Mouse (Mus musculus) large intestine, adult 2 months (tissue): Measurements from ENCODE around the gene Top2a. TPM values are rescaled to one million over a fixed set of nuclear protein-coding genes. Genes with fewer than 3 reads are reported as not detected.

Experiments used
- DNase-seq: peaks from one replicate; pipeline ENCODE4 v3.0.0-alpha.2; 2012; ENCODE audit warnings: low read depth, low spot score
- WGBS: fragments of 180-500 bp; shearing (Covaris S2); methylation state at CpG from one replicate; pipeline ENCODE4 v1.1.7; 2018; 5-methylcytosine and 5-hydroxymethylcytosine counted together
- polyA plus RNA-seq: library from polyadenylated mRNA; depleted of rRNA; stranded (reverse); fragments of >200 nt; gene quantifications from 2 replicates; pipeline ENCODE4 v1.2.3, GENCODE M21; 2012

The Top2a gene
- polyA plus RNA-seq, 1 experiment: 25.6 TPM

DNA sequence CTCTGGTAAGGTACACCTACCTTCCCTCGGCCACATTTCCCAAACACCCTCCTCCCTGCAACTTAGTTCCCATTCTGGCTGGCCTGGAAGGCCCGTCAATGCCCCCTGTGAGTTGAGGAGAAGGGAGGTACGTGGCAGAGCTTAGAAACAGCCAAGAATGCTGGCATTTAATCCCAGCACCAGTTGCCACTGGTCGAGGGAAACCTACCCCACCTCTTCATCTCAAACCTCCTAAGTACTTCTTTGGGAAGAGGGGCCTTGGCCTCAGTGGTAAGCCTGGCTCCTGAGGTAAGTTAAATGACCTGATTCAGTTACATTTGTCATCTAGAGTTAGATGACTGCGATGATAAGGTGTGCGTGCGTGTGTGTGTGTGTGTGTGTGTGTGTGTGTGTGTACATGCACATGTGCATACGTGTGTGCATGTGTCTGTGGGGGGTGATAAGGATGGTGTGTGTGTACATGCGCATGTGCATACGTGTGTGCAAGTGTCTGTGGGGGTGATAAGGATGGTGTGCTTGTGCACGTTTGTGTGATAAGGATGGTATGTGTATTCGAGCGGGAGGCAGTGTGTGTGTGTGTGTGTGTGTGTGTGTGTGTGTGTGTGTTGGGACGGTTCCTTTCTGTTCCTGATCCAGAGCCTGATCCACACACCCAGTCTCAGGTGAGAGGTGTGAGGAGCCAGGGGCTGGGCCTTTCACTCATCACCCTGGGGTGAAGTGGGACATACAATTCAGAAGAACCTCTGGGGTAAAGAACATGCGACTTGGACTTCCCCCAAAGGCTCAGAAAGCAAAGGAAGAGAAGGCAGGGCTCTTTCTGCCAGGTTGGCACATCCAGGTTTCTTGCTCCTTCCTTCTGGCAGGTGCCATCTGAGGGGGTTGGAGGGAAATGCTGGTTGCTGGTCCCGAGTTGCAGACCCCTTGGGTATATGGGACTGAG lies 18.1 kb upstream of the Top2a start:
- 55% methylated on average over 16 of the region's 16 CpGs for WGBS
- DNase-seq: no peak

DNA sequence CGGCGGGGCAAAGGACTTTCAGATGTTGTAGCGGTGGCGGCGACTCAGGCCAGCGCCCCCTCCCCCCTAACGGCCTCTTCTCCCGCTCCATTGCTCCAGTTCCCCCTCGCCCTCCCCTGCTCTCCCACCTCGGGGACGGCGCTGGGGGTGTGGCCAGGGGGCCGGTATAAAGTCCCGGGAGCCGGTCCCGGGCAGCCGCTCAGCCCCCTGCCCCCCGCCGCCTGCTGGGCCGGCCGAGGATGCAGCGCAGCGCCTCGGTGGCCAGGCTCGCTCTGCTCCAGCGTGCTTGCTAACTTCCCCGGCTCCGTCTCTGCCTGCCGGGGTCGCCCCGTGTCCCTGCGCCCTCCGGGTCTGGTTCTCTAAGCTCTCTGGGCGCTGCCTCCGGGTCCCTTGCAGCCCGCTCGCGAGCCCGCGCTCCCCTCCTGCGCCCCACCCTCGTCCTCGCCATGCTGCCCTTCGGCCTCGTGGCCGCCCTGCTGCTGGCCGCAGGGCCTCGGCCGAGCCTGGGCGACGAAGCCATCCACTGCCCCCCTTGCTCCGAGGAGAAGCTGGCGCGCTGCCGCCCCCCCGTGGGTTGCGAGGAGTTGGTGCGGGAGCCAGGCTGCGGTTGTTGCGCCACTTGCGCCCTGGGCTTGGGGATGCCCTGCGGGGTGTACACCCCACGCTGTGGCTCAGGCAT lies 17.2 kb upstream of the Top2a start, which contains the start of gene Igfbp4:
Gene Igfbp4 (plus strand): TSS at position 194 of the 679 bp plus-strand sequence.
- whole genome bisulfite sequencing: 3% methylated on average over 60 of the region's 63 CpGs

DNA sequence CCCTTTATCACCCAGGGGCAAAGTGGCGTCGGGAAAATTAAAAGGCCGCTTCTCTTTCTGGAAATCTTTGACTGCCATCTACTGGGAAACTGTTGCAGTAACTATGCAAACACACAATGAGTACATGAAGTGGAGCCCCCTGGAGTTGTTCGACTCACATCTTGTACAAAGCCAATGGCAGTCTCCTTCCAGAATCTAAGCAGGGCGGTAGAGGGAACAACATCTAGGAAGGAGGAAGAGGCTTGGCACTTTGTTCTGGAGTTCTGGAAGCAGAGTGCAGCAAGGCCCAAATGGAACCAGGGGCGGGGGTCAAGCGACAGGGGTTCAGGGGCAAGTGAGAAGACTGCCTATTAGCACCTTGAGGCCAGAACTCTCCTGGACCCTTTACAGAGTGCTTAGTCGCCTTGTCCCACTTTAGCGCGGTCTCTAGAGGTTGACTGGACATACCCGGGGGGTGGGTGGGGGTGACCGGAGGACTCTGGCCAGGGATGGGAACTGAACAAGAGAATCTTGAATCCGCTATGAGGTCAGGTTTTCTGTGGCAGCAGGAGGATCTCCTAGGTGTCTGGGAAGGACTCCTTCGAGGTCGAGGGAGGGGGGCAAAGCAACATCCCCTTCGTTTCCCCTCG lies 16.5 kb upstream of the Top2a start:
- 8% methylated on average over 17 of the region's 17 CpGs for WGBS
- DNase-seq: no peak

More for the DNA sequence above, 17.2 kb upstream of the Top2a start, which contains the start of gene Igfbp4:
- DNase-seq: no peak

DNA sequence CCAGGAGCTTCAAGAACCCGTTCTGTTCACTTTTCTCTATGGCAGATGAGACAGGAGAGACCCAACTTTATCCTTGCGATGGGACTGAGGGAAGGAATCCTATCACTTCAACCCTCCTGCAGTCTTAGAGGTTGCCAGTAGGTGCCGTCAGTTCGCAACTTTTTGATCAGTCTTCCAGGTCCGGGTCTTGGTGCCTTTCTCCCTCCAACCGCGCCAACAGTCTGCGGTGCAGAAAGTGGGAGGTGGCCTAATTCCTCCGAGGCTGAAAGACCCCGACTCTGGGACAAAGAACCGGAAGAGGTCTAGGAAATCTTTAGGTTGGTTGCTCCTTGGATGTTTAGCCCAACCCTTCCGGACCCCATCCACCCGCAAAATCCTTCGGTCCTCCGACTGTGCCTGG lies 15.8 kb upstream of the Top2a start:
- peak; percentile 59 for DNase-seq
- WGBS: under 1% methylated on average over 15 of the region's 15 CpGs

DNA sequence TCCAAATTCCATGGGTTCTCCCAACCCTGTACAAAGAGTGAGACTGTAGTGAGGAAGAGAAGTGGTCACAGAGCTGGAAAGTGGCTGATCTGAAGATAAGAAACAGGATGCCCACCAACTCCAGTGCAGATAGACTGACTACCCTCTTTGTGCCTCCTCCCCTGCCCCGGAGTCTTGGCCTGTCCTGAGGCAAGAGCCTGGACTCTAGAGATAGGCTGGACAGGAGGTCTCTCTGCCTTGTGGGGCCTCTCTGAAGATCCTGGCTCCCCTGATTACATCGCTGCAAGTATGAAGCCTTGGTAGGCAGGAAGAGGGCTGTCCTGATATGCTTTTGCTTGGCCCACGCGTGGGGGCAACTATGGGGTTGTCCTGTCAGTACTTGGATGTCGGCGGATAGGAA lies 12.3 kb upstream of the Top2a start:
- 80% methylated on average over 6 of the region's 6 CpGs for WGBS
- DNase-seq: no peak

DNA sequence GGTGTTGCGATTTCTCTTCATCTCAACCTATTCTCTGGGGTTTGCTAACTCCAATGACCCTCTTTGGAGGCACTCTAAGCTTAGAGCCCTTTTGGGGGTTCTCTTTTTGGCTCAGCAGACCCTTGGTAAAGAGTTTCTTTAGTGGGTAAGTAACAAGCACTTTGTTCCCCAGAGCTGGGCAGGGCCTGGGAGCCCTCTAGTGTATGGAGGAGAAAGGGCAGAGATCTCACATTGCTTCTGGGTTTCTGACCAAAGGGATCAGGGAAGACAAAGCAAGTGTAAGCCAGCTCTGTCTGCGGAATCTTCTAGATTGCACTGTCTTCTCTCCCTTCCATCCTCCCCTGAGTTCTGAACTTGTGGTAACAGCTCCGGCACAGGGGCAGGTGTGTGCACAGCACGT lies 11.4 kb upstream of the Top2a start:
- DNase-seq: no peak
- 75% methylated on average over 4 of the region's 4 CpGs for WGBS

DNA sequence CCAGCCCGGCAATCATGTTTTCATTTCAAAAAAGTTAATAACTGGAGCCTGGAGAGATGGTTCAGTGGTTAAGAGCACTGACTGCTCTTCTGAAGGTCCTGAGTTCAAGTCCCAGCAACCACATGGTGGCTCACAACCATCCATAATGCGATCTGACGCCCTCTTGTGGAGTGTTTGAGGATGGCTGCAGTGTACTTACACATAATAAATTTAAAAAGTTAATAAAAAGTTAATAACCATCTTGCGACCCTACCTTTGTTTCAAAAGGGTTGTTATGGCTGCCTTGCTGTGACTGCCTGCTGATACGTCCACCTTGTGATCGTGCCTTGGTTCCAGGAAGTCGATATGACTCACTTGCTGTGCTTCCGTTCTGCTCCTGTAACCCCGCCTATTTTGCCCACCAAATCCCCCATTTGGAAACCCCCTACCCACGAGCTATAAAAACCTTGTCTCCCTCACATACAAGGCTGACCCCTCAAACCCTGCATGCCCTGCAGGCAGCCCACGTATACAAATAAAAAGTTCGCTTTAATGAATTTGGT lies 3.0 kb upstream of the Top2a start:
- 84% methylated on average over 12 of the region's 12 CpGs for WGBS
- DNase-seq: no peak

DNA sequence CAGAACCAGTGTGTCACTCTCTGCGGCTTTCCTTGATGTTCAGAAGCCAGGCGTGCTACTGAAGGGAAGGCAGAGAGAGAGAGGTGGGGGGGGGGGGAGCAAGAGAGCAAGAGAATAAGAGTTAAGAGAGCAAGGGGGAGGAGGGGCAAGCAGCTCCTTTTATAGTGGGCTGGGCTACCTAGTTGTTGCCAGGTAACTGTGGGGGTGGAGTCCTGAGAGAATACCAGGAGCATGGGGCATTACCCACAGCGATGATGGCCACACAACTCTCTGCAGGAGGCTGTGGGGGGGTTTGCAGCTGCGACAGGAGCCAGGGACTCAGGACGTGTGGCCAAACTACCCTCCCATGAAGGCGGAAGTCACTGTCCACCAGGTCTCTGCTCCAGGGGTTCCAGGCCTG lies 1.9 kb upstream of the Top2a start:
- DNase-seq: no peak
- 86% methylated on average over 6 of the region's 6 CpGs for WGBS

DNA sequence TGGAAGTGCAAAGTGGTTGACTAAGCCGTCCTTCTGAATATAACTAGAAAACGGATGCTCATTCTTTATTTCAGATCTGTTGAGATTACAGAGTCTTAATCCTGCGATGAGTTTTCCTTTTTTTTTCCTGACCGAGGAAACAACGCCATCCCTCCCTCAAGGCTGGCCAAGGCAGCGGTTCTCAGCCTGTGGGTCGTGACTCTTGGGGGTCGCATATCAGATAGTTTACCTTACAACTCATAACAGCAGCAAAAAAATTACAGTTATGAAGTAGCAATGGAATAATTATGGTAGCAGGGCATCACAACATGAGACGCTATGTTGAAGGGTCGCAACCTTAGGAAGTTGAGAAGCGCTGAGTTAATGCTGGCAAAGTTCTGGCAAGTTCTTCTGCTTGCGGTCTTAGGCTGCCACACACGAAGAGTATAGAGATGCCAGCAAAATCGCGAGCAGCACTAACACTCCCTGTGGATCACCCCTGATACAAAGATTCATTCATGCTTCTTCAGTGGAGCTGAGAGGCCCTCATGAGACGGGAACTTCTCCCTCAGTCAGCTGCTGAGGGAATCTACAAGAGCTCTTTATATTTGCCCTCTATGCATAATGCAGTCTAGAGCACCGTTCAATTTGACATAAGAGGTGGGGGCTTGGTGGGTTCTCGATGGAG lies 612 bp upstream of the Top2a start:
- 33% methylated on average over 18 of the region's 18 CpGs for WGBS
- no peak for DNase-seq

DNA sequence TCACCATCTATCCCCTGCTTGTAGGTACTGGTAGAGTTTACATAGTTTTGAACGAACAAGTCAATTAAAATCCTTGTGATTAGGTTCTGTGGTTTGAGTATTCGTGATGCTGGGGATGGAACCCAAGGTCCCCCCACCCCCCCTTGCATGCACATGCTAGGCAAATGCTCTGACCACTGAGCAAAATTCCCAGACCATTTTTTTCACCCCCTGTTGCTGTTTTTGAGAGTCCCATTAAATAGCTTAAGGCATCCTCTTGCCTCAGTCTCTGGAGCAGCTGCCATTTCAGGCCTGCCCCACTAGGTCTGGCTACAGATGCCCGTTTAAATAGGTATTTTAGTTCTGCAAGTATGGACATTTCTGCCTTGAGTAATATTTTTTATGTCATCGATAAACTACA lies 895 bp downstream of the Top2a start:
- 1% methylated on average over 4 of the region's 4 CpGs for WGBS

DNA sequence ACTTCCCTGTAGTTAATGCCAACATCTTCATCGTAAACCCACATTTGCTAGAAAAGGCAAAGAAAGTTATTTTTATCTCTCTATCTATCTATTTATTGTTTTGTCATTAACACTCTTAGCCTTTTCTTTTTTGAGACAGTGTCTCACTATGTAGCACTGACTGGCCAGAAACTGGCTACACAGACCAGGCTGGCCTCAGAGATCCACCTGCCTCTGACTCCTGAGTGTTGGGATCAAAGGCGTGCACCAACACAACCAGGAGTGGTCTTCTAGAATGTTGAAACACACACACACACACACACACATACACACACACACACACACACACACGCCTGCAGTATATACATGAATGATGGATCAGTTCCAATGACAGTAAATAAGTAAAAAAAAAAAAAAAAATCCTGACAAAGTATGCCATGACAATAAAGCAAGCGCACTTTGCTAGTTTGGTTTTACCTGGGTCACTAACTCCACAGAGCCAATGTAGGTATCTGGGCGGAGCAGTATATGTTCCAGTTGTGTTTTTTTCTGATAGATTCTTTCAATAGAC lies 1.5 kb downstream of the Top2a start:
- WGBS: 35% methylated on average over 5 of the region's 5 CpGs
- no peak for DNase-seq

More for the DNA sequence above, 895 bp downstream of the Top2a start:
- no peak for DNase-seq

DNA sequence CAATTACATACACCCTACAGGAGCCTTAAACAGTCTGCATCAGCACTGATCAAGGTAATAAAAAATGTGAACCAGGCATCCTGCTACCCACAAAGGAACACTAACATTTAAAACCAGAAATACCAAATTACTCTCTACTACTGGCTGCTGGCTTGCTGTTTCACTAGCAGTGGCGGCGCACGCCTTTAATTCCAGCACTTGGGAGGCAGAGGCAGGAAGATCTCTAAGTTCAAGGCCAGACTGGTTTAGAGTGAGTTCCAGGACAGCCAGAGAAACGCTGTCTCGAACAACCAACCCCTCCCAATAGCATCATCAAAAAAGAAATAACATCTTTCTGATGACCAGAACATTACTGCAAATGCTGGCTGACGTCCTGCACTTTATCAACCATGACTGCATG lies 4.1 kb downstream of the Top2a start:
- WGBS: 93% methylated on average over 6 of the region's 6 CpGs
- no peak for DNase-seq

DNA sequence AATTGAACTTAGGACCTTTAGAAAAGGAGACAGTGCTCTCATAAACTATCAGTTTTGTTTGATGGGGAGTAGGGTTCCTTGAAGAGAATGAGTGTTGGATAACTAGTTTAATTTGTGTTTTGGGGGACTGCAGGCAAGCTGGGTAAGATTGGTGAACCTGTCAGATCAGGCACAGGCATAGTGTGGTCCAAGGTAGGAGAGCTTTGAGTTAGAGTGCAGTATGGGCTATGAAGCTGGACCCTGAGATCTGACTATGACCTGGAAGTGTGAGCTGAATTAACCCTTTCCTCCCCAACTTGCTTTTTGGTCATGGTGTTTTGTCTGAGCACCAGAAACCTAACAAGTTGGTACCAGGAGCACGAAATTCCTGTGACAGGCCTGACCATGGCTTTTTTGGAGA lies 10.1 kb downstream of the Top2a start:
- WGBS: 100% methylated on average over 1 of the region's 1 CpGs
- DNase-seq: no peak

DNA sequence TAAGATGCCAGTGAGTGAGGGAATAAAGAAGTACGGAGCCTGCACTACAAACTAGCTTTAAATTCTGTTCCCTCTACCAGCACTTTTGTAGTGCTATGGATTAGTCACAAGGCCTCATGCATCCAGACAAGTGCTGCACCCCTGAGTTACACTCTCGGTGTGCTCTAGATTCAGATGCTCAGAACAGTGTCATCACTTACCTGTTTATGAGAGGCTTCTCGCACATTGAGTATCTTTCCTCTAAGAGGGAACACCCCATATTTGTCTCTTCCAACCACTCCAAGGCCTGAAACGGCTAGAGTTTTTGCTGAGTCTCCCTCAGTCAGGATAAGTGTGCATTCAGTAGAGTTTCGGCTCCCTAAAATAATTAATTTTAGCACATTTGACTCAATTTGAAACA lies 13.3 kb downstream of the Top2a start:
- WGBS: 96% methylated on average over 5 of the region's 5 CpGs
- no peak for DNase-seq

DNA sequence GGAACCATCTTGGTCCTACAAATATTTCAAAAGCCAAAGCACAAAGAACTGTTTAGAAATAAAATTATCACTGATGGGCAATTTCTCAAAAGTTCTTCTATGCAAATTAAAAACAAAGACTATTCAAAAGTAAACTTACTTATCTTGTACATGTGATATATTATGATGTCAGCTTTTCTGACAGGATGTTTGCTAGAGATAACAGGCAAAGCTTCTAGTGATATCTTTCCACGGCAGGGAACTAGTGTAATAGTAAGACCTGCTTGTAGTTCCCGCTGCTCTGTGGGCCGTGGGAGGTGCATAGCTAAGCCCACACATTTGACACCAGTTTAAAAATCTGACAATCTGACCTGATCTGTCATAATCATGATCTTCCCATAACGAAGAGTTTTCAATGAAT lies 13.9 kb downstream of the Top2a start:
- 67% methylated on average over 4 of the region's 4 CpGs for WGBS
- DNase-seq: no peak

DNA sequence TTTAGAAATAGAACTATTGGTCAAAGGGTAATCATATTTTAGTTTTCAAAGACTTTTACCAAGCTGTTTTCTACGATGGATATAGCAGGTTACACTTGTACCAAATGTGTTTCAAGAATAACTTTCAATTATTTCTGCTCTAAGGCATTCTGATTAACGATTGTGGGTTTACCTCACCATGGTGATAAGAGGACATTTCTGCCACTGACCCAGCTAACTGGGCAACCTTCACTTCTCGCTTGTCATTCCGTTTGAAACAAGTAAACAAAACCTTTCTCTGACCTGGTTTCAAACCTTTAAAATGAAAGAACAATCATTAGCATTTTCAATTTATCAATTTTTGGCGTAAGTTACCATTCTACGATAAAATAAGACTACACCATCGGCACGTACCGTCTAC lies 17.2 kb downstream of the Top2a start:
- DNase-seq: no peak
- 92% methylated on average over 9 of the region's 9 CpGs for WGBS

DNA sequence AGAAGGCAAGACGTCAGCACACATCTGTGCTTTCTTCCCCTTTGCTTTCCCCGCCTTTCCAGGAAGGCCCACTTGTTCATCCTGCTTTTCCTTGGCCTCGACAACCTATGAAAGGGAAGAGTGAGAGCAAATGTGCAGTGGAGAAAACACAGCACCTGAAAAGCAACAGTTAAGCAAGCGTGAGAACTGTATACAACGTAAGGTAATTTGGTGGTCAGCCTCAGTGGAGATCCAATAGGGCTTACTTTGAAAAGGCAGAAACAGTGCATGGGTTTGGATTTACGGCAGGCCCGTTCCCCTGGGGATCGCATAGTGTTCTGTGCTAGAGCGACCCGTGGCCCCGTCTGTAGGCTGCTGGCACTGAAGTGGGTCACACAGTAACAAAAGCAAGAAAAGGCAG lies 24.7 kb downstream of the Top2a start:
- DNase-seq: no peak
- WGBS: 93% methylated on average over 11 of the region's 11 CpGs

DNA sequence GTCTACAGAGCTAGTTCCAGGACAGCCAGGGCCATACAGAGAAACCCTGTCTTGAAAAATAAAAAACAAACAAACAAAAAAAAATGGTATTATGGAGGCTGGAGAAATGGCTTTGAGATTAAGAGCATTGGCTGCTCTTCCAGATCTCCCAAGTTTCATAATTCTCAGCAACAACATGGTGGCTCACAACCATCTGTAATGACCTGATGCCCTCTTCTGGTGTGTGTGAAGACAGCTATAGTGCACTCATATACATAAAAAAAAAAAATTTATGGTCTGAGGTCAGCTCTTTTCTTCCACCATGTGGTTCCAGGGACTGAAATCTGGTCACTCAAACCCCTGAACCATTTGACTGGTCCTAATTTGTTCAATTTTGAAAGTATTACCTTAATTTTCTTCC lies 25.2 kb downstream of the Top2a start:
- DNase-seq: no peak

DNA sequence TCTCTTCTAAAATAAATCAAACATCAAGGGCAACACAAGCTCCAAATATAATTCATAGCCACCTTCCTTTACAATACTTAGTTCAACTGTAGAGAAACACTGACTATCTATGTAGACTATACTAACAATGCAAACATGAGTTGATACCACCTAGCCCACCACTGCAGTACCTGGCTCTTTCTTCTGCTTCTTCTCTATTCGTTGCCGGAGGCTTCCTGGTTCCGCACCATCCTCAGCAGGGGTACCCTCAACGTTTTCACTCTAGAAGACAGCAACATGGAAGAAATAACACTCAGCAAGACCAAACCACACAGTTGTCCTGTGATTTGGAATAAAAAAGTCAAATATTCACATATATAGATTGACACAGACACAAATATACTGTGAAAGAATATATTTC lies 26.3 kb downstream of the Top2a start:
- DNase-seq: no peak
- 86% methylated on average over 4 of the region's 4 CpGs for WGBS
